Mouse (Mus musculus): ENCODE measurements around the gene Pigv. TPM values are rescaled to one million over a fixed set of nuclear protein-coding genes. Genes with fewer than 3 reads are reported as not detected.

Pigv gene
- polyA plus RNA-seq, 1 experiment from 2014 or later: 21.6 TPM

GRCm38 (mm10) chr4:133626221-133626620 lies 46.2 kb downstream of the Pigv start:
- Histone ChIP-seq H3K27me3 (no peaks in the 10 kb centered on the region), H3K9ac (replicated peaks) (0 out of 2 replicates have a peak overlapping the region, but pooled peaks have one; percentile 13), H3K4me2 (no peak overlapping the region), H3K4me3 (replicated peaks) (no peak overlapping the region), H3K9me3 (no peaks in the 10 kb centered on the region), H3K27ac (no peak overlapping the region; the same call in 1 of the 2 replicates), H3K4me1 (replicated peaks) (peaks cover 8% of the 10 kb centered on the region), H3K36me3 (peaks cover 58% of the 10 kb centered on the region)
- ATAC-seq (ENCODE audit: insufficient number of reproducible peaks, insufficient read depth, low FRiP score, low TSS enrichment, low read depth): no peak
- 41% methylated on average over 5 of the region's 5 CpGs for WGBS

DNA sequence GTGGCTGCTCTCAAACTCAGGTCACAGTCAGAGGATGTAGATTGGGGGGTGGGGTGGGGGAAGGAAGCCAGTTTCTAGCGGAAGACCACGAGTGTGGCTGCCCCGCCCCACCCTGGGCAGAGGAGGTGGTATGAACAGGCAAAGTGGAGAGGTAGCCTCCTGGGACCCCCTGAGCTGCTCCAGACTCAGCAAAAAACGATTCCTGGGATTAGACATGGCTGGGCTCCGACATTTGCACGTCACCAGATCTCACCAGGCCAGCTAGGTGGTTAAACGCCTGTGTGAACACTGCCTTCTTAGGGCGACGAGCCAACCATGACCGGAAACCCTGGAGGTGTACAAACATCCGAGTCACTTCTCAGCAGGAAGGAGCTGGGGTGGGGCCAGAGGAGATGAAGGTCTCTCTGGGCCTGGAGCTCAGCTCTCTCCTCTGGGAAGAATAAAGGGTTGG lies 46.8 kb downstream of the Pigv start:
- Histone ChIP-seq H3K27ac (peak overlapping the region; percentile 41; the same call in 1 of the 2 replicates), H3K36me3 (peaks cover 61% of the 10 kb centered on the region), H3K27me3 (no peaks in the 10 kb centered on the region), H3K9ac (replicated peaks) (0 out of 2 replicates have a peak overlapping the region, but pooled peaks have one; percentile 13), H3K9me3 (no peaks in the 10 kb centered on the region), H3K4me3 (replicated peaks) (no peak overlapping the region), H3K4me1 (replicated peaks) (peaks cover 2% of the 10 kb centered on the region), H3K4me2 (no peak overlapping the region)
- no peak for ATAC-seq (ENCODE audit: insufficient number of reproducible peaks, insufficient read depth, low FRiP score, low TSS enrichment, low read depth)
- 67% methylated on average over 11 of the region's 11 CpGs for whole genome bisulfite sequencing

DNA sequence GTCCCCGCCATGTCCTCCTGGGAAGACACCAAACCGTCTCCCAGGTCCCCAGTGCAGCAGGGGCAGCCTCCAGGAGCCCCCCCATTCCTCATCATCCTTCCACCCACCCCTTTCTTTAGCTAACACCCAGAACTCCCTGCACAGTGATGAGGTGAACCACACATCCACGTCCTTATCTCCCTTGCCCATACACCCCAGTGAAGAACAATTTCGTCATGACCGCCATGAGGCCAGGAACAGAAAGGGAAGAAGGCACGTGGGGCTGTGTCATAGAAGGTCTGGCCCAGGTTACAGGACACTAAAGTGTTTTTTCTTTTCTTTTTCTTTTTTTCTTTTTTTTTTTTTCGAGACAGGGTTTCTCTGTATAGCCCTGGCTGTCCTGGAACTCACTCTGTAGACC lies 47.6 kb downstream of the Pigv start:
- 89% methylated on average over 7 of the region's 7 CpGs for WGBS
- no peaks in the 10 kb centered on the region for H3K9me3 ChIP-seq

GRCm38 (mm10) chr4:133622161-133622695 lies 50.2 kb downstream of the Pigv start:
- peaks cover 81% of the 10 kb centered on the region for H3K36me3 ChIP-seq
- H3K4me1 ChIP-seq (replicated peaks): no peaks in the 10 kb centered on the region
- H3K9ac ChIP-seq (replicated peaks): no peak overlapping the region
- no peaks in the 10 kb centered on the region for H3K27me3 ChIP-seq
- H3K4me2 ChIP-seq: no peak overlapping the region
- no peaks in the 10 kb centered on the region for H3K9me3 ChIP-seq
- 86% methylated on average over 11 of the region's 11 CpGs for WGBS
- no peak overlapping the region for H3K27ac ChIP-seq
- H3K4me3 ChIP-seq (replicated peaks): no peak overlapping the region
- ATAC-seq (ENCODE audit: insufficient number of reproducible peaks, insufficient read depth, low FRiP score, low TSS enrichment, low read depth): no peak

More for the DNA sequence above, 47.6 kb downstream of the Pigv start:
- Histone ChIP-seq H3K27ac (no peak overlapping the region), H3K27me3 (no peaks in the 10 kb centered on the region), H3K4me3 (replicated peaks) (no peak overlapping the region), H3K36me3 (peaks cover 64% of the 10 kb centered on the region), H3K4me2 (no peak overlapping the region), H3K9ac (replicated peaks) (no peak overlapping the region), H3K4me1 (replicated peaks) (no peaks in the 10 kb centered on the region)
- no peak for ATAC-seq (ENCODE audit: insufficient number of reproducible peaks, insufficient read depth, low FRiP score, low TSS enrichment, low read depth)

- Histone ChIP-seq H3K4me1 (replicated peaks) (no peaks in the 10 kb centered on the region), H3K9me3 (no peaks in the 10 kb centered on the region), H3K4me3 (replicated peaks) (no peak overlapping the region), H3K9ac (replicated peaks) (no peak overlapping the region), H3K27me3 (no peaks in the 10 kb centered on the region), H3K4me2 (no peak overlapping the region), H3K36me3 (peaks cover 78% of the 10 kb centered on the region), H3K27ac (no peak overlapping the region)
- WGBS: 86% methylated on average over 8 of the region's 8 CpGs
- ATAC-seq (ENCODE audit: insufficient number of reproducible peaks, insufficient read depth, low FRiP score, low TSS enrichment, low read depth): no peak
Measured at GRCm38 (mm10) chr4:133620668-133621067, 51.8 kb downstream of the Pigv start.

GRCm38 (mm10) chr4:133619473-133620136 lies 52.8 kb downstream of the Pigv start:
- Histone ChIP-seq H3K9me3 (no peaks in the 10 kb centered on the region), H3K4me2 (no peak overlapping the region), H3K27me3 (no peaks in the 10 kb centered on the region), H3K27ac (no peak overlapping the region), H3K9ac (replicated peaks) (no peak overlapping the region), H3K4me3 (replicated peaks) (no peak overlapping the region), H3K4me1 (replicated peaks) (no peaks in the 10 kb centered on the region), H3K36me3 (peaks cover 79% of the 10 kb centered on the region)
- no peak for ATAC-seq (ENCODE audit: insufficient number of reproducible peaks, insufficient read depth, low FRiP score, low TSS enrichment, low read depth)
- WGBS: 67% methylated on average over 4 of the region's 4 CpGs

GRCm38 (mm10) chr4:133617936-133618335 lies 54.5 kb downstream of the Pigv start:
- 92% methylated on average over 11 of the region's 11 CpGs for WGBS
- Histone ChIP-seq H3K9ac (replicated peaks) (no peak overlapping the region), H3K9me3 (no peaks in the 10 kb centered on the region), H3K36me3 (peaks cover 85% of the 10 kb centered on the region), H3K4me3 (replicated peaks) (no peak overlapping the region), H3K4me1 (replicated peaks) (no peaks in the 10 kb centered on the region), H3K27me3 (no peaks in the 10 kb centered on the region), H3K27ac (no peak overlapping the region), H3K4me2 (no peak overlapping the region)
- no peak for ATAC-seq (ENCODE audit: insufficient number of reproducible peaks, insufficient read depth, low FRiP score, low TSS enrichment, low read depth)

GRCm38 (mm10) chr4:133615416-133615815 lies 57.0 kb downstream of the Pigv start:
- Histone ChIP-seq H3K9ac (replicated peaks) (no peak overlapping the region), H3K9me3 (peaks cover 10% of the 10 kb centered on the region), H3K27me3 (no peaks in the 10 kb centered on the region), H3K4me3 (replicated peaks) (no peak overlapping the region), H3K4me1 (replicated peaks) (no peaks in the 10 kb centered on the region), H3K4me2 (no peak overlapping the region), H3K27ac (no peak overlapping the region), H3K36me3 (peaks cover 82% of the 10 kb centered on the region)
- ATAC-seq (ENCODE audit: insufficient number of reproducible peaks, insufficient read depth, low FRiP score, low TSS enrichment, low read depth): no peak
- WGBS: 81% methylated on average over 10 of the region's 10 CpGs

DNA sequence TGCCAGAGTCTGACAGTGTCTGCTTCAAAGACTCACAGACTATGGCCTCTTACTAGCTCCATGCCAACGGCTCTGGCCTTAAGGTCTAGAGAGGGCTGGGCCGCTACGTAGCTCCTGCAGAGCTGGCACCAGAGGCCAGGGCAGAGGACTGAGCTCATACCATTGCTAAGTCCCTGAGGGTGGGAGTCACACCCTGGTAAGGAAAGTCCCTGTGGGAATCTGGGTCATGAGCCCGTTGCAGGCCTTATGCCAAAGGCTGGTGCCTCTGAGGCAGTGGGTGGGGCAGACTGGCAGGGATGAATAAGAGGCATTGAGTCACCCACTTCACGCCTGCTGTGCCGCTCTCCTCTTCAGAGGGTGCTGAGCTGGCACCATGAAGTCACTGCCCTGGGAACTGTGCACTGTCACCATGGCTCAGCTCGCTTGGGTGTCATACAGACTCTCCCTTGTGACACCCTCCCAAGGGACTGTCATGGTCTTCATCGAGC lies 58.1 kb downstream of the Pigv start:
- H3K9me3 ChIP-seq: peaks cover 10% of the 10 kb centered on the region
- no peak overlapping the region for H3K4me2 ChIP-seq
- no peak overlapping the region for H3K27ac ChIP-seq
- no peak for ATAC-seq (ENCODE audit: insufficient number of reproducible peaks, insufficient read depth, low FRiP score, low TSS enrichment, low read depth)
- no peaks in the 10 kb centered on the region for H3K4me1 ChIP-seq (replicated peaks)
- no peak overlapping the region for H3K4me3 ChIP-seq (replicated peaks)
- H3K36me3 ChIP-seq: peaks cover 84% of the 10 kb centered on the region
- 90% methylated on average over 8 of the region's 8 CpGs for WGBS
- no peak overlapping the region for H3K9ac ChIP-seq (replicated peaks)
- H3K27me3 ChIP-seq: no peaks in the 10 kb centered on the region

DNA sequence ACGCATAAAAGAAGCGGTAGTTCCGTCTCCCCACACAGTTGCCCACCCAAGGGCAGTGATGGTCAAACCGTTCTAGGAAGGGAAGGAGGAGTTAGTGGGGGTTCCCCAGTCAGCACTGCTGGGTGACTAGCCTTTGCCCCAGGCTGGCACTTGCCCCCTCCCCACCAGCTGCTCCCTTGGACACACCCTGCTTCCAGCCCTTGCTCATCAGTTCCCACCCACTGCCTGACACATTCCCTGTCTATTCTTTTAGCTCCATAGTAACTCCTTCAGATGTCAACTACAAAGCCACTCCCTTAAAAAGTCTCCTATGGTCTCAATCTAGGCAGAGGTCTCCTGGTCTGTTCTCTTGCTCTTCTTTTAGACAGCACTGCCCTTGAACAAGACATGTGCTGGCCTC lies 58.6 kb downstream of the Pigv start:
- peaks cover 84% of the 10 kb centered on the region for H3K36me3 ChIP-seq
- no peak overlapping the region for H3K4me2 ChIP-seq
- H3K4me3 ChIP-seq (replicated peaks): no peak overlapping the region
- no peak overlapping the region for H3K9ac ChIP-seq (replicated peaks)
- 91% methylated on average over 4 of the region's 4 CpGs for WGBS
- ATAC-seq (ENCODE audit: insufficient number of reproducible peaks, insufficient read depth, low FRiP score, low TSS enrichment, low read depth): no peak
- H3K27me3 ChIP-seq: no peaks in the 10 kb centered on the region
- H3K4me1 ChIP-seq (replicated peaks): no peaks in the 10 kb centered on the region
- no peak overlapping the region for H3K27ac ChIP-seq
- peaks cover 10% of the 10 kb centered on the region for H3K9me3 ChIP-seq

DNA sequence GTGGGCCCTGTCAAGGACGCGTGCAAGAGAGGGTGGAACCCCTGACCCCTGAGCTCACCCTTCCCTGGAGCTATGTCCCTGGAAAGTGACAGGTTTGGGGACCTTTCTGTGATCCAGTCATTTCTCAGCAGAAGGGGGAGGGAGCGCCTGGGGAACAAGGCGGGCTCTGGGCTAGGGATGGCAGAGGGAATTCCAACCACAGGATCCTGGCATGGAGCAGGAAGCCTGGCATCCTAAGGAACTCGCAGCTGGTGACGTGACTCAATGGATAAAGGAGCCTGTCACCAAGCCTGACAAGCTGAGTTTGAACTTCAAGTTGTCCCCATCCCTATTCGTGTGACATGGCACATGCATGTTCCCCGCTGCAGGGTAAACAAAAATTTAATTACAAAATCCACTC lies 59.4 kb downstream of the Pigv start:
- peaks cover 90% of the 10 kb centered on the region for H3K36me3 ChIP-seq
- H3K4me1 ChIP-seq (replicated peaks): no peaks in the 10 kb centered on the region
- H3K9ac ChIP-seq (replicated peaks): no peak overlapping the region
- no peak overlapping the region for H3K4me2 ChIP-seq
- H3K27ac ChIP-seq: no peak overlapping the region
- no peak overlapping the region for H3K4me3 ChIP-seq (replicated peaks)
- no peak for ATAC-seq (ENCODE audit: insufficient number of reproducible peaks, insufficient read depth, low FRiP score, low TSS enrichment, low read depth)
- no peaks in the 10 kb centered on the region for H3K27me3 ChIP-seq
- H3K9me3 ChIP-seq: peaks cover 10% of the 10 kb centered on the region
- WGBS: 94% methylated on average over 8 of the region's 8 CpGs
